Mouse (Mus musculus): ENCODE measurements around the gene Trappc13. TPM values are rescaled to one million over a fixed set of nuclear protein-coding genes. Genes with fewer than 3 reads are reported as not detected.

Gene Trappc13
- polyA plus RNA-seq (2012; rRNA removed; ENCODE audit: low replicate concordance): 2.9 and 3.4 TPM in 2 replicates

GRCm38 (mm10) chr13:104177796-104178649, at the start of gene Trappc13:
Trappc13 (minus strand) TSS chr13:104178469.

GRCm38 (mm10) chr13:104178650-104179121, 417 bp upstream of the Trappc13 start, which contains the start of gene Trim23:
Trim23 (plus strand) TSS chr13:104178797.

GRCm38 (mm10) chr13:104109288-104109815, 68.9 kb downstream of the Trappc13 start, which contains the start of the genes Nln and Sgtb:
Nln (minus strand) TSS chr13:104109614.
Sgtb (plus strand) TSS chr13:104109741.

Other genes with a start within 250 kb of the Trappc13 start
- gene Nln, start 68.9 kb downstream of the Trappc13 start, polyA plus RNA-seq (2012; rRNA removed; ENCODE audit: low replicate concordance): 2.1 and 5.7 TPM in 2 replicates
- gene Sgtb, start 68.7 kb downstream of the Trappc13 start, polyA plus RNA-seq (2012; rRNA removed; ENCODE audit: low replicate concordance): 0.25 and 0.33 TPM in 2 replicates
- gene Trim23, start 328 bp upstream of the Trappc13 start, polyA plus RNA-seq (2012; rRNA removed; ENCODE audit: low replicate concordance): 0.11 and 0.25 TPM in 2 replicates
- gene Cenpk, start 50.1 kb upstream of the Trappc13 start, polyA plus RNA-seq (2012; rRNA removed; ENCODE audit: low replicate concordance): 0.07 and 0.11 TPM in 2 replicates
- gene Ppwd1, start 50.4 kb upstream of the Trappc13 start, polyA plus RNA-seq (2012; rRNA removed; ENCODE audit: low replicate concordance): 0.16 and 0.18 TPM in 2 replicates
- 0.20 and 0.27 TPM in 2 replicates for gene Adamts6, start 109.4 kb upstream of the Trappc13 start, polyA plus RNA-seq (2012; rRNA removed; ENCODE audit: low replicate concordance)